ENCODE assay signal across 9 mouse cellular contexts in genomic region chr2:124719820-124720478, GRCm38 (mm10).
A peak's percentile ranks its signal among the peaks of the same experiment; 100 is the strongest.
DNase-seq lines count a peak whose midpoint lies in the region; ATAC-seq and TF ChIP-seq lines count a peak whose summit lies in the region.
"Had no signal": no experiment of that assay in that cellular context is flagged by ENCODE, and none has a peak within 500 bp of the region (broad histone marks: within the 10 kb centered on the region; RNA-seq: fewer than 3 reads in every experiment).

No protein-coding gene starts in this region.

- H3K27ac ChIP-seq in midbrain, embryonic 16.5 days (ENCODE audit: low read length) = 0 out of 2 replicates have a peak overlapping the region, but pooled peaks have one; percentile 2
- no peak overlapping the region for H3K27ac ChIP-seq in midbrain, embryonic 14.5 days (replicated peaks; ENCODE audit: low read depth, low read length)
- peak overlapping the region; percentile 52 for H3K27ac ChIP-seq in hindbrain, embryonic 16.5 days (ENCODE audit: low read depth, low read length)
- H3K27ac ChIP-seq: liver, embryonic 14.5 days had no signal

- no peak overlapping the region for H3K4me2 ChIP-seq in midbrain, embryonic 16.5 days (ENCODE audit: low read length)
- no peak overlapping the region for H3K4me2 ChIP-seq in midbrain, embryonic 14.5 days (ENCODE audit: low read length)
- no peak overlapping the region for H3K4me2 ChIP-seq in hindbrain, embryonic 16.5 days (ENCODE audit: low read length)

- DNase-seq in midbrain, embryonic 14.5 days = no peak
- DNase-seq in lung, adult 2 months = peak; percentile 28
- DNase-seq in thymus, postnatal 14 days = peak; percentile 28
- no peak for DNase-seq in cerebellum, adult 11-12 months
- DNase-seq in right cerebral cortex, adult 2 months (ENCODE audit: low spot score in 2 of 2) = no peak
- DNase-seq in MN1 (ENCODE audit: low spot score) = no peak

- no peak for TF ChIP-seq POLR2A in lung, adult 2 months (IDR thresholded peaks at IDR 0.05; ENCODE audit: borderline replicate concordance, extremely low read depth, low read depth, low read length)

- peaks cover 3% of the 10 kb centered on the region; the same call in 1 of the 2 replicates for H3K4me1 ChIP-seq in midbrain, embryonic 16.5 days (ENCODE audit: control insufficient read depth, insufficient read depth, low read length)
- no peaks in the 10 kb centered on the region for H3K4me1 ChIP-seq in midbrain, embryonic 14.5 days (ENCODE audit: control insufficient read depth, insufficient read depth, low read length)
- peaks cover 2% of the 10 kb centered on the region; the same call in 1 of the 2 replicates for H3K4me1 ChIP-seq in hindbrain, embryonic 16.5 days (ENCODE audit: control insufficient read depth, insufficient read depth, low read depth, low read length)
- peaks cover 6% of the 10 kb centered on the region; the same call in 1 of the 2 replicates for H3K4me1 ChIP-seq in lung, adult 2 months (ENCODE audit: control insufficient read depth, insufficient read depth, low read length)

- ATAC-seq in midbrain, embryonic 16.5 days = peak; percentile 11; the same call in 1 of the 2 replicates
- ATAC-seq in midbrain, embryonic 14.5 days (ENCODE audit: low FRiP score, low TSS enrichment) = no peak
- ATAC-seq in hindbrain, embryonic 16.5 days = no peak

- no peak for TF ChIP-seq CTCF in lung, adult 2 months (IDR thresholded peaks at IDR 0.05; ENCODE audit: insufficient read depth, low read length)

- no peaks in the 10 kb centered on the region for H3K36me3 ChIP-seq in midbrain, embryonic 16.5 days (ENCODE audit: control insufficient read depth, insufficient read depth, low read length)
- H3K36me3 ChIP-seq in midbrain, embryonic 14.5 days (ENCODE audit: control insufficient read depth, insufficient read depth, low read length) = no peaks in the 10 kb centered on the region
- H3K36me3 ChIP-seq in hindbrain, embryonic 16.5 days (ENCODE audit: control insufficient read depth, insufficient read depth, low read length) = no peaks in the 10 kb centered on the region

- H3K4me3 ChIP-seq in midbrain, embryonic 16.5 days (ENCODE audit: low read depth, low read length) = no peak overlapping the region
- no peak overlapping the region for H3K4me3 ChIP-seq in midbrain, embryonic 14.5 days (replicated peaks; ENCODE audit: low read depth, low read length)
- H3K4me3 ChIP-seq in hindbrain, embryonic 16.5 days (ENCODE audit: low read length) = no peak overlapping the region
- H3K4me3 ChIP-seq in lung, adult 2 months (replicated peaks; ENCODE audit: extremely low read depth, low read depth, low read length) = no peak overlapping the region

- WGBS in midbrain, embryonic 16.5 days = 85% methylated on average over 14 of the region's 14 CpGs
- 89% methylated on average over 14 of the region's 14 CpGs for WGBS in midbrain, embryonic 14.5 days
- WGBS in hindbrain, embryonic 16.5 days = 79% methylated on average over 14 of the region's 14 CpGs
- WGBS in lung, adult 2 months = 31% methylated on average over 14 of the region's 14 CpGs

- H3K9ac ChIP-seq in midbrain, embryonic 16.5 days (ENCODE audit: low read depth, low read length) = no peak overlapping the region
- no peak overlapping the region for H3K9ac ChIP-seq in midbrain, embryonic 14.5 days (replicated peaks; ENCODE audit: low read length)
- H3K9ac ChIP-seq in hindbrain, embryonic 16.5 days (ENCODE audit: low read depth, low read length) = no peak overlapping the region
- H3K9ac ChIP-seq: liver, embryonic 14.5 days had no signal

- H3K9me3 ChIP-seq in midbrain, embryonic 16.5 days (replicated peaks; ENCODE audit: control insufficient read depth, low read length, poor library complexity, severe bottlenecking) = no peaks in the 10 kb centered on the region; the same call in 1 of the 2 replicates
- H3K9me3 ChIP-seq in midbrain, embryonic 14.5 days (ENCODE audit: control insufficient read depth, low read length) = no peaks in the 10 kb centered on the region
- H3K9me3 ChIP-seq in hindbrain, embryonic 16.5 days (ENCODE audit: control insufficient read depth, low read length) = no peaks in the 10 kb centered on the region

- H3K27me3 ChIP-seq in midbrain, embryonic 16.5 days (ENCODE audit: control insufficient read depth, insufficient read depth, low read depth, low read length) = no peaks in the 10 kb centered on the region
- no peaks in the 10 kb centered on the region for H3K27me3 ChIP-seq in midbrain, embryonic 14.5 days (ENCODE audit: control insufficient read depth, insufficient read depth, low read length)
- H3K27me3 ChIP-seq in hindbrain, embryonic 16.5 days (replicated peaks; ENCODE audit: control insufficient read depth, insufficient read depth, low read length) = no peaks in the 10 kb centered on the region

Comparison
In these comparisons a context has a peak if more than half of its experiments do, and no peak if none do; other contexts are left out.
1. DNase-seq: peak in lung, adult 2 months (single experiment) and thymus, postnatal 14 days (single experiment); none in midbrain, embryonic 14.5 days (single experiment), cerebellum, adult 11-12 months (single experiment), right cerebral cortex, adult 2 months (0 of 2) and MN1 (single experiment).